Mouse (Mus musculus) c-Kit-positive CD71-positive TER-119-negative erythroid progenitor cells, embryonic 14.5 days (primary cell): ENCODE results near the gene Mapt.

Experiments
- DNase-seq: peaks from one replicate; pipeline ENCODE4 v3.0.0-alpha.2; 2013; ENCODE audit warnings: low read depth

The Mapt gene

GRCm38 (mm10) chr11:104278222-104278621 lies 47.0 kb downstream of the Mapt start:
- peak; percentile 46 for DNase-seq

DNA sequence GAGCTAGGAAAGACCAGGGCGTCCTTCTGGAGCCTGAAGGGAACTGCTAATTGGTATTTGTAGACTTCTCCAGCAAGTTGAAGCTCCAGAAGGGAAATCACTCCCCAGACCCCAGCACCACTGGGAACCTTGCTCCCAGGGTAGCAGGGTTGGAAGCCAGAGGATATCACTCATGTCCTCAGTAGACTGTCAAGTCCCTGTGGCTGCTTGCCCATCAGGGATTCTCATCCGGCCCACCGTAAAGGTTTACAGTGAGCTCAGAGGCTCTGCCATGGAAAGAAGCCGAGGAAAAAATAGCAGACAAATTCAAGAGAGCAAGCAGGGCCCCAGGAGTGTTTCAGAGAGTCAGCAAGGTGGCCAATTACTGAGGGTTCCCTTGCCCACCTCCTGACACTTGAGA lies 47.9 kb downstream of the Mapt start:
- no peak for DNase-seq

DNA sequence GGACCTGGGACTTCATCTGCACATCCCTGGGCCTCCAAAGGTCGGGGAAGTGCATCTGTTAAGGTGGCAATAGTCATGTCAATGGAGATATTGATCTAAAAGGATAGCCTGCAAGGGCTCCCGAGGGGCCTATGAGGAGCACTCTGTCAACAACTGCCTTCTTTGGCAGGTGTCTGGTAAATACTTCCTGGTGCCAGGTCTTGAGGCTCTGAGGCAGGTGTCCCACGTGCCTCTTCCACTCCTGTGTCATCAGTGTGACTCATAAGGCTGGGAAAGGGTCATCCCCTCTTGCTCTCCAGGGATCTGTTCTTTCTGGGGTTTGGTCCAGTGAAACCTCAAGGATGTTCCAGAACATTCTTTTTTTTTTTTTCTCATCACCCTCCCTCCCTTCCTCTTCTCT lies 48.3 kb downstream of the Mapt start:
- no peak for DNase-seq

DNA sequence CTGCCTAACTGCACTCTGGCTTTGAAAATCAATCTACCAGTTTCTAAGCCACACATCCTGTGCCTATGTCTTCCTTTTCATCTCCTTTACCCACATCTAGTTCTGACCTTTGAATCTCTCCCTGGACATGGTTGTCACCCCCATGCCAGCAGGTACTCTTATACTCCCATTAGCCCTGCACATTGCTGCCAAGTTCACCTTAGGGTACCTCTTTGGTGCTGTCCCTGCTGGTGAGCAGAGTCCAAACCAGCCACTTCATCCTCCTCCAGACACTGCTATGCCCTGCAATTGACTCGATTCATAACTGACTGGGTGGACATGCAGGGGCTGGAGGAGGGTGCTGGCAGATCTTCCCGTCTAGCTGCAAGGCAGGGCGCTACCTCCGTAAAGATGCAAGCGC lies 50.3 kb downstream of the Mapt start:
- no peak for DNase-seq

DNA sequence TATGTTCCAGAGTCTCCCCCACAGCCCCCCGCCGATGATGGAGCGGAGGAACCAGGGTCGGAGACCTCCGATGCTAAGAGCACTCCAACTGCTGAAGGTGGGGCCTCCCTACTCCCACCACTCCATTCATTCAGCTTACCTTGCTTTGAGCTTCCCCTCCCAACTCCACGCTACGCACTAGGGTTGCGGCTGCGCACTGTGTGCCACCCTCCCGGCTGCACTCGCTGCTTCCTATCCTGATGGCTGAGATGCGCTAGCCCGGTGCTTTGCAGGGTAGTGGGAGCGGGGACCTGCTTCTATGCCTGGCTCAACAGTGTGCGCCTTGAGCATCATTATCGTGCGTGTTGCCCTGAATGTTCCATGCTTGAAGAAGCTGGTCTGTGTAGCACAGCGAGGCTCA lies 55.9 kb downstream of the Mapt start:
- no peak for DNase-seq

- DNase-seq = no peak
Observed at GRCm38 (mm10) chr11:104288835-104289198, 57.6 kb downstream of the Mapt start.

- DNase-seq = peak; percentile 68
Observed at GRCm38 (mm10) chr11:104289199-104290031, 58.2 kb downstream of the Mapt start.

DNA sequence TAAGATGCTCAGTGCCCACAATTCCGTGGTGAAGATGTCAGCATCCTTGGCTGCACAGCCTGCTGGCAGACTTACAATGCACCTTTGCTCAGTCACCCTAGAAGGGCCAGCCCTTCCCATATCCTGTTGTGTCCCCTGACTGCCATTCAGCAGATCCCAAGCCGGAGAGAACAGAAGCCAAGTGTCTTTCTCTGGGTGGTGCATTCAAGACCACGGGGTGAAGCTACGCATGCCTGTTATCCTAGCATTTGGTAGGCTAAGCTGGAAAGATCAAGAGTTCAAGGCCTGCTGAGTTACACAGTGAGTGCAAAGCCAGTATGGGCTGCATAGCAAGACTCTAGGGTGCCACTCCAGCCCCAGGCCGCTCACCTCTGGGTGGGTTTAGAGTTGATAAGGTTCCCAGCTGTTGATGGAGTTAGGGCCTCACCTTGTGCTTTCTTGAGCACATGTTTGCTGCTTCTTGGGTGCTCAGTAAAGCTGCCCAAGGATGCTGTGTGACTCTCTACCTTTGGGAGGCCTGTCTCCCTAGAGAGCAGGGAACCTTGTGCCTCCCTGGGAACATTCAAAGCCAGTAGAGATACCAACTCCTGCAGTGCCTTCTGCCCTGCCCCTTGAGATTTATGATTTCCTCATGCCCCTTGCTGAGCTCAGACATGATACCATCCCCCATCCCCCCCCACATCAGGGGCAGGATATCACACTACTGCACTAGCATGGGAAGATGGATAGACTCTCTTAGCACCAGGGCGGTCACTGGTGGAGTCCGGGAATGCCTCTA lies 61.4 kb downstream of the Mapt start:
- no peak for DNase-seq

- peak; percentile 81 for DNase-seq
Observed at GRCm38 (mm10) chr11:104293241-104293640, 62.1 kb downstream of the Mapt start.

- no peak for DNase-seq
Observed at GRCm38 (mm10) chr11:104295145-104295544, 64.0 kb downstream of the Mapt start.

- DNase-seq = no peak
Observed at GRCm38 (mm10) chr11:104295656-104296055, 64.5 kb downstream of the Mapt start.

GRCm38 (mm10) chr11:104297671-104298070 lies 66.5 kb downstream of the Mapt start:
- no peak for DNase-seq

- no peak for DNase-seq
Observed at GRCm38 (mm10) chr11:104302628-104303027, 71.4 kb downstream of the Mapt start.

DNA sequence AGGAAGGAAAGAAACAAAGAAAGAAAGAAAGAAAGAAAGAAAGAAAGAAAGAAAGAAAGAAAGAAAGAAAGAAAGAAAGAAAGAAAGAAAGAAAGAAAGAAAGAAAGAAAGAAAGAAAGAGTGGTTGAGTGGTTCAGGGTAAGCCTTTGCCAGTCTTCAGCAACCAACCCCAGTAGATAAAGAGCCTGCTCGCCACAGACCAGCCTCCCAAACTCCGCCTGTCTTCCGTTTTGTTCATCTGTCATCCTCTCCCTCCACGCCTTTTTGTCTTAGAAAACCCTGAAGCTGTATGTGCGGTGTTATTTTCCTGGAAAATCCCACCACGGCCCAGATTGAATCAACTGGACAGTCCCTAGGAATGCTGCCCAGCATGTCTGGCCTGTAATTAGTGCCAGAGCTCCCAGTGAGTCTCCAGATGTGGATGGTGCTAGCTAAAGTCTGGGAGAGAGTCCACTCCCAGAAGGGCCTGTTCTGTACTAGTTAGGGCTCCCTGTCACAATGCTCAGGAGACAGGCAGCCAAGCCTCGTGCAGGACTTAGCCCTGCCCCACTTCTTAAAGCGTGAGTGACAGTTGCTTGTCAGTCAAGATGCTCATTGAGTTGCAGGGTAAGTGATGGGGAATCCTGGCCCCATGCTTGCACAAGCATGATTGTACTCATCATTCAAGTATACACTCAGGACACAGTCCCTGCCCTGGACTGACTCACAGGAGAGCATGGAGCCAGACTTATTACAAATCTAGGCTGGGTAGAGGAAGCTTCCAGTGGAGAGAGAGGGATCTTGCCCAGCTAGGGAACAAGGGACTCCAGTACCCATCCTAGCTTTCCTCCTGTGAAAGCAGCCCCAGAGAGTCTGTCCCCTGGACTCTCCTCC lies 72.1 kb downstream of the Mapt start:
- no peak for DNase-seq

DNA sequence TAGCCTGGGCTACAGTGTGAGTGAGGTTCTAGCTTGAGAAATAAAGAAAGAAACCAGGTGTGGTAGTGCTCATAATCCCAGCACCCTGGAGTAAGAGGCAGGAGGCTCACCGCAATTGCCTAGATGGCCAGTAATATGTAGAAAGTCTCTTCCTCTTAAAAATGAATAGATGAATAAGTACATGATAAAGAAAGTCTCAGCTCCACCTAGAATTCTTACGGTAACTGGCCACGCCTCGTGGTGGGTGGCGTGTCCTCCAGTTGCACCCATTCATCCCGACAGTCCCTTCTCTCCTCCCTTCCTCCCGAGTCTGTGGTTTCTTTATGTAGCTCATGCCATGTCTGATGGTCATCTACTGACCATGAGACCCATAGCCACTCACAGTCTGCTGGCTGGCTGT lies 74.5 kb downstream of the Mapt start:
- DNase-seq = no peak

DNA sequence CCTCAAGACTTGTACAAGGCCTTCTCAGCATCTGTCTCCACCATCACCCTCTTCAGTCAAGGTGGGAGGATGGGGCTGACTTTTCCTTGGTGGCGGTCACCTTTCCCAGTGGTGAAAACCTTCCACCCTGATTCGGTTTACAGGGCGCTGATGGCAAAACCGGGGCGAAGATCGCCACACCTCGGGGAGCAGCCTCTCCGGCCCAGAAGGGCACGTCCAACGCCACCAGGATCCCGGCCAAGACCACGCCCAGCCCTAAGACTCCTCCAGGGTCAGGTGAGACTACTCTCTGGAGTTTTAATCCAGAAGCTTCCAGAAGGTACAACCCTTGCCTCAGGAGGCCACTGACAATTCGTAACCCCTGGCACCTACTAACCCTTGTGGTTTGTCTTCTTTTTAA lies 75.3 kb downstream of the Mapt start:
- no peak for DNase-seq

GRCm38 (mm10) chr11:104307136-104307535 lies 75.9 kb downstream of the Mapt start:
- no peak for DNase-seq

DNA sequence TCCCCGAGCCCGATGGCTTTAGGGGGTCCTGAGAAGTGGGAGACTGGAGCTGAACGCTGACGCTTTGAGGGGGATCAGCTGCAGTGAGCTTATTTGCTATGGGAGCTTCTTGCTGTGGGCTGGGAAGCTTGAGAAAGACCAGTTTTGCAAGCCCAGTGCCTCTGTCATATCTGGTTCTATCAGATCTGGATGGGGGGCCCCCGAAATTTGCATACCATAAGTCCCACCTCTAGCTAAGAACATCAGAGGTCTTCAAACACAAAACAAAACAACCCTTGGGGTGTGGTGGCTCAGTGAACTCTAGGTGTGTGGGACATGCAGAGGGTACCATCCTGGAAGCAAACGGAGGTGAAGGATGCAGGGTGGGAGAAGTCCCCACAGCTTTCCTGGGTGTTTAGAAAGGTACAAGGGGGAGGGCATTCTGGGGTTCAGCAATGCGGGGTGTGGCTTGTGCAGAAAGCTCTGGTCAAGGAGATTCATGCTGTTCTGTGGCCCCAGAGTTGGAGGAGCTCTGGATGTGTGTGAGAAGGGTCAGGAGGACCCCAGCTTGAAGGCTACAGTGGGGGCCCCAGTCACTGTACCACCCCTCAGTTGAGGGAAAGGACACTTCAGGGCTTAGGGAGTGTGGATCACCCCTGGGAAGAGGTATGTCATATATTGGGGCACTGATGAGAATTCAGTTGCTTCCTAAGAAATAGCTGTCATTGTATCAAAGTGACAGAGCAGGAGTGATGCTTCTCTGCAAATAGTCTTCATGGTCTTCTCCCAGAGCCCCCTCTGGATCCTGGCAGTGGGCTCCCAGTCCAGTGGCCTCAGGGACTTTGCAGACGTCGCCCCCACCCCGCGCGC lies 78.4 kb downstream of the Mapt start:
- peak; percentile 39 for DNase-seq

GRCm38 (mm10) chr11:104310226-104310887 lies 79.2 kb downstream of the Mapt start:
- DNase-seq = peak; percentile 62

GRCm38 (mm10) chr11:104311643-104312042 lies 80.5 kb downstream of the Mapt start:
- no peak for DNase-seq

GRCm38 (mm10) chr11:104315703-104316102 lies 84.5 kb downstream of the Mapt start:
- DNase-seq = peak; percentile 83
